Mouse (Mus musculus) bone marrow macrophage, adult 2 months (primary cell): ENCODE results near the gene Gm572.

Source experiments
- CTCF ChIP-seq: IDR thresholded peaks from 2 replicates; pipeline ENCODE4 v1.5.1; 2012; ENCODE audit warnings: low read depth, mild to moderate bottlenecking, low read length, moderate library complexity
- POLR2A ChIP-seq: IDR thresholded peaks from 2 replicates; pipeline ENCODE4 v1.6.1; 2012; ENCODE audit warnings: mild to moderate bottlenecking, low read depth, low read length, borderline replicate concordance

- TF ChIP-seq CTCF (no peak), POLR2A (no peak)
These were observed 37.5 kb downstream of the Gm572 start for GRCm38 (mm10) chr4:148680505-148681067.
